Mouse (Mus musculus): ENCODE results near the gene Erp27.

Gene Erp27

DNA sequence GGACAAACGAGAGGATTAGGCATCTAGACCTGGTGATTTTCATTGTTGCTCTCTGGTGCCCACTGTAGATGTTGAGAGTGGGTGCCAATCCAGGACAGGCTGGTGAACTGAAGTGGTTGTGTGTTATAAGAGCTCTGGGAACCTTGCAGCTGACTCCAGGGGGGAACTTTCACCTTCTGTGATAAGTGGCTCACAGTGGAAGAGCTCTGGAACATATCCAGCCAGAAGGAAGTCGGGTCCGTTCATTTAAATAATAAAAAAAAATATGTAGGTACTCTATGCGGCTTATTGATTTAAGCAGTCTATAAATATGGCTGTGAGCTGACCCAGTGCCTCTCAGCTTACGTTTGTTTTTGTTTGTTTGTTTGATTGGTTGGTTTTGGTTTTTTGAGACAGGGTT lies at the start of gene Erp27:
TSS of gene Erp27 (minus strand) at position 101 of the 400 bp plus-strand sequence.
- no peak for DNase-seq (ENCODE audit: low read depth, low spot score)

DNA sequence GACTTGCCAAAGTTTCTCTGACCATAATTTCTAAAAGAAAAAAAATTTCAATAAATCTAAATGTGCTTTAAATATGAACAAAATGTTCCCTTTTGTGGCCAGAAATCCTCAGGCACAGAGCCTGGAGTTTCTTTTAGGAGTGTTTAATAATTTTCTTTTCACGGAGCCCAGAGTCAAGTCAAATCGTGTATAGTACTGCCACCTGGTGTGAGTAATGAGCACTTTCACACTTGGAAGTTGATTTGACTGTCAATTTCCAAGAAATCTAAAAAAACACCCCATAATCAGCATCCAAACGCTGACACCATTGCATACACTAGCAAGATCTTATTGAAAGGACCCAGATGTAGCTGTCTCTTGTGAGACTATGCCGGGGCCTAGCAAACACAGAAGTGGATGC lies 46.9 kb upstream of the Erp27 start:
- peak; percentile 25 for DNase-seq (ENCODE audit: low read depth, low spot score)

DNA sequence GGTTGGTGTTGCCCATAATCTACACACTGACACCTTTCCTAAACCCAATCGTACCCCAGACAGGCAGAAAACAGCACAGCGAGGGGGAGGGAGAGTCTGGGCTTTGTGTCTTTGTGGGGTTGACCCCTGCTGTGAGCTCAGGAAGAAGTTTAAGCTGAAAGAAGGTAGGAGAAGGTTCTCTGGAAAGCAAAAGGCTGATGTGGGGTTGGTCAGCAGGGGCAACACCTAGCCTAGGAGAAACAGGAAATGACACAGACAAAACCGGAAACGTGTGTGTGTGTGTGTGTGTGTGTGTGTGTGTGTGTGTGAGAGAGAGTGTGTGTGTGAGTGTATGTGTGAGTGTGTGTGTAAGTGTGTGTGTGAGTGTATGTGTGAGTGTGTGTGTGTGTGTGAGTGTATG lies 45.5 kb upstream of the Erp27 start:
- DNase-seq (ENCODE audit: low read depth, low spot score), result no peak

DNA sequence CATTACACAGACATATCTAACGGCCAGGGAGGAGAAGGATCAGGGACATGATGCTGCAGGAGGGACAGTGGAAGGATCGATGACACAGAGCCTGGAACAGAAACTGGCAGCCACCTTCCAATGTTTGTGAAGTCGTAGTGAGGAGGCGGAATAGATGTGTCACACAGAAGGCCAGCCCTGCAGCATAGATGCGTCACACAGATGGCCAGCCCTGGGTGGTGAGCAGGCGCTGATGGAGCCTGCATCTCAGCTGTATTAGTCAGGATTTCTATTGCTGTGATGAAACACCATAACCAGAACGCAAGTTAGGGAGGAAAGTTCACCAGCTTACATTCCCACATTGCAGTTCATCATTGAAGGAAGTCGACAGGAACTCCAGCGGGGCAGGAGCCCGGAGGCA lies 43.9 kb upstream of the Erp27 start:
- DNase-seq (ENCODE audit: low read depth, low spot score), result no peak

DNA sequence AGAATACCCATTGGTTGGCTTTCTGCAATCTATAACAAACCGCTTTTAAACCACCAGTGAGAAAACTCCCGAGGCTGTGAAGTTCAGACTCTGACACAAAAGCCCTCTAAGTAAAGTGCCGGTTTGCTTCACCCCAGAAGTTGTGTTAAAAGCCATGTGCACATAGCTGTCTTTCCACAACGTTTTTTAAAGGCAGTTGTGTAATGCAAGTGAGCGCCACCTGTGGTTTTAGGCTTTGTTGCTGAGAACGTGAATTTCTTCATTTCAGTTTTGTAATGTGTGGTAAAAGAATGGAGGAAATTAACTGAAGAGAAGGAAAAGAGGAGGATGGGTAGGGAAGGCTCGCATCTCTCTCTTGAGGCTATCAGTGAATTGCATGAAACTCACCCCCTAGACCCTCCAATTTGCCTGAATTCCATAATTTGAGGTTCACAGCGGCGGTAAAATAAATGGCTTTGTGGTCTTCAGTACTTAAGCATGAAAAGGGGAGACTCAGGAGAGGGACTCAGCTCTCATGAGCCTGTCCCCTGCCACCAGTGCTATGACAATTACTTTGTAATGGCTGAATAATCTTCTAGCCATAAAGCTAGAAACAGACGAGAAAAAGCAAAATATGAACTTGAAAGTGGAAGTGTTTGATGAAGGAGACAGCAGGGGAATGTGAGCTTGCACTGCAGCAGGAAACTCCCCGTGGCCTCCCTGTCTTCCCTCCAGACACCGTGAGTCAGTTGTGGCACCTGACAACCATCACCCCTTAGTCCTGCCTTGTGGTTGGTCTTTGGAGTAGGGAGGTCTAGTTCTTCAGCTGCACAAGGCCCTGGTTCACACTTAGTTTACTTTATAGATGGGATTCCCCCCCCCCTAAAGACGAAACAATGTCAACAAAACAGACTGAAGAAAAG lies 42.9 kb upstream of the Erp27 start:
- DNase-seq (ENCODE audit: low read depth, low spot score), result no peak

DNA sequence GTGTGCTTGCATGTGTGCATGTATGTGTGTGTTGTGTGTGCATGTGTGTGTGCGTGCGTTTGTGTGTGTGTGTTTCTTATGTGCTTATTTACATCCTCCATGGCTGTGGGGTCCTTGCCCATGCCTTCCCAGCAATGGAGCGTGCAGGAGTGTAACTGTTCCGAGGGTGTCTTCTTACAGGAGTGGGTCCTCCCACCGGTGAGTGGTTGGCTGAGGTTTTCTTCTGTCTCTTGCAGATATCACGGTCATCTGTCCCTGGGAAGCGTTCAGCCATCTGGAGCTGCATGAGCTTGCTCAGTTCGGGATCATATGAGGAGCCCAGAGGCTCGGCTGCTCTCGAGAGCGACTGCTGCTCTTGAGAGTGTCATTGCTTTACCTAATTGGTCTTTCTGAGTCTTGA lies 41.0 kb upstream of the Erp27 start:
- DNase-seq (ENCODE audit: low read depth, low spot score), result no peak

DNA sequence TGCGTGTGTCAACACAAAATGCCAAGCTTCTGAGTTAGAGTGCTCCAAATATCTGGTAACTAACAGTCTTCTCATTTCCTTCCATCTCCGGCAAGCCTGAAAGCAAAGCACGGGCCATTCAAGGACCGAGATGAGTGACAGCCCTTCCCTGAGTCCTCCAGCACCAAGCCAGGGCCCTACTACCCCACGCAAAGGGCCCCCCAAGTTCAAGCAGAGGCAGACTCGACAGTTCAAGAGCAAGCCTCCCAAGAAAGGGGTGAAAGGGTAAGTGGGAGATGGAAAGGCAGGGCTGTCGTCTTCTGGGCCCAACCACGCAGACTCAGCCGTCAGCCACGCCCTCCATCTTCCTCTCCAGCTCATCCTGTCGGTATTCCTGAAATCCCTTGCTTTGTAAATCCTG lies 37.2 kb upstream of the Erp27 start:
- no peak for DNase-seq (ENCODE audit: low read depth, low spot score)

DNA sequence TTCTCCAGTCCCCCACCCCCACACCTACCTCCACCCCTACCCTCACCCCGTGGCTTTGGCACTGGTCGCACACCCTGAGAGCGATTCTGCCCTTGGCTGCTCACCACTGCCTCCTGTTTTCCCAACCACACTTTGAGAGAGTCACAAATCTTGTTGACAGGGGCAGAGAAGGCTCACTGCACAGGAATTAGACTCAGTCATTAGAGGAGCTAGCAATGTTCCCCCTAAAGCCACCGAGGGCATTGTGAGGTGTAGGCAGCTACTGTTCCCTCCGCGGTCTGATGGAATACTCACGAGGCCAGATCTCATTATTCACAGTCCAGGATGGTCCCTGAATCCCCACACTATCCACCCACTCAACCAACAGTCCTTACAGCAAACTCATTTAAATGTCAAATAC lies 35.1 kb upstream of the Erp27 start:
- no peak for DNase-seq (ENCODE audit: low read depth, low spot score)

DNA sequence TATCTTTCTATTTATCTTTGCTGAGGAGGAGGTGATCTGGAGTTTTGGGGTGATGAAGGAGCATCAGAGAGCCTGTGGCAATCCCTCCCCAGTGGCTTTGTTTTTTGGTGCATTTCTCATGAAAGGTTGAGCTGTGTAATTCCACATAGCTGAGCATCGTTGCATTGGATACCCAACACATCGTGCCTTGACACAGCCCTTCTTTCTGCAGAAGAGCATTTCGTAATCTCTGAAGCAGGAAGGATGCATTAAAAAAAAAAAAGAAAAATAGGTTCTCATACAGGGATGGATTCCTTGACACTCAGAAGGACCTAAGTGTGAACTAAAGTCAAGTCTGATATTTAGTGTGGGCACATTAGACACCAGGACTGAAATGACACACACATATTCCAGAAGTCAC lies 33.3 kb upstream of the Erp27 start:
- DNase-seq (ENCODE audit: low read depth, low spot score), result no peak

DNA sequence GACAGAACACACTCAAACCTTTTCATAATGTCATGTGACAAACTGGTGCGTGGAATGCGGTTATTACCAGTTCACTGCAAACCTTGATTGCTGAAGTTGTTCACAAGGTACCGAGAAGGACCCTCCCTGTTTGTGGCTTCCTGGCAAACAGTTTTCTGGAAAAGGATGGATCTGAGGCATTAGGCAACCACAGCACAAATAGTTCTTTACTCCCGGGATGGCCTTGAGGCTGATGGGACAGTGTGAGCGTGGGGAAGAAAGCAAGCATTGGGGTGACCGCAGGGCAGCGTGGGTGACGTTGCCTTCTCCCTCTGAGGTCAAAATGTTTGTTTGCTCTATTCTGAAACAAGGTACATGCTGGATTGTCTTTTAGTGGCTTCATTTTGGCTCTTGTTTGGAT lies 32.7 kb upstream of the Erp27 start:
- DNase-seq (ENCODE audit: low read depth, low spot score), result no peak

DNA sequence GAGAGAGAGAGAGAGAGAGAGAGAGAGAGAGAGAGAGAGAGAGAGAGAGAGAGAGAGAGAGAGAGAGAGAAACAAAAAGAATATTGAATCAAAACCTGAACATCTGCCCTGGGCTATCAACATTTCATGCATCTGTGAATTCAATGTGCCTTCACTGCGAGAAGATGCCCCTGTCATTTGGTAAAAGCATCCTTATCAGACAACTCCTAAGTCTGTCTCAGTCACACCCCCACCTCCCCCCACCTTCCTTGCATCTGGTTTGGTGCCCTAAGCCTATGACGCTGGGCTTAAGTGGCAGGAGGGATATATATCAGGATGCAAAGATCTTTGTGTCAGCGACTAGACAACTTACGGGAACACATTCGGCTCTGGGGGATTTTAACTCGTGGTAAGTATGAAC lies 32.2 kb upstream of the Erp27 start:
- DNase-seq (ENCODE audit: low read depth, low spot score), result no peak

DNA sequence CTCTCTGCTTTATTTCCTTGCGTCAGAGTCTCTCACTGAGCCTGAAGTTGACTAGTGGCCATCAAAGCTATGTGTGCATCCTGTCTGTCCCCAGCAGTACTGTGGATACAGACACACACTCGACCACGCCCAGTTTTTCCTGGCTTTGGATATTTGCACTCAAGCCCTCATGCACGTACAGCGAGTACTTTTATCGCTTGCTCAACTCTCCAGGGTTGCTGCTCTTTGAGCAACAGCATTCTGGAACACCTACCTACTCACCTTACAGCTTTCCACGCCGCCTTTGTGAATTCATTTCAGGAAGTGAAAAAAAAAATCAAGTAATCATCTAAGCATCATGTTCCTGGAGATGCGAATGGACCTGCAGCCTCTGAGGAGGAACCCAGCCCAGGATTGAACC lies 30.9 kb upstream of the Erp27 start:
- no peak for DNase-seq (ENCODE audit: low read depth, low spot score)

DNA sequence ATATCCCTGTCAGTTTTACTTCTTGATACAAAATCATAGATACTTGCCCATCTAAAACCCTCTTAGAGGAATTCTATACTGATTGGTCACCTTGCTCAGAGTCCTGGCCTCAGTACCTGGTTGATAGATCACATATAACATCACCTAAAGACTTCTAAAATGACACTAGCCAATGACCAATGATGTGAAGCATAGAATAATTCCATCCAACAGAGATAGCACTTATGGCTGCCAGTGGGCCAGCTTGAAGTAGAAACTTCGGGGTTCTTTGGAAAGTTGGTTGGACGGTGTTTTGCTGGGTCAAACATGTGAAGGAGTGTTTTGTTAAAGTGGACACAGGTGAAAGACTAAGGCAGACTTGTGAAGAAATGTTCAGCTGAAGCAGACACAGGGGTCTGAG lies 28.2 kb upstream of the Erp27 start:
- DNase-seq (ENCODE audit: low read depth, low spot score), result no peak

DNA sequence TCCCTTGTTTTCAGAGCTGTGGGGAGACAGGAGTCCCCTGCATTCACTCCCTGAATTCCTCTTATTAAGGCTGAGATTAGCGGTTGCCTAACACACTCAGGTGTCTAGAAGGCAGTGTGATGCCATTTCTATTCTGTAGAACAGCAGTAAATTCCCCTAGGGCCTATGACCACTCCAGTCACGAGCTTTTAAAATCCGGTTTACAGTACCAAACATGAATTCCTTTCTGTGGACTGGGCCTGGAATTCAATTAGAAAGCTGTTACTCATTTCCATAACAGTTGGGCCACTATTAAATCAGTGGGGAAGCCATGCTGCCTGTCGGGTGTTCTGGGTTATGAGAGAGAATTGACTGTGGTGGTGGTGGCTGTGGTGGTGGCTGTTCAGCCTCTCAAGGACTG lies 25.7 kb upstream of the Erp27 start:
- DNase-seq (ENCODE audit: low read depth, low spot score), result no peak

DNA sequence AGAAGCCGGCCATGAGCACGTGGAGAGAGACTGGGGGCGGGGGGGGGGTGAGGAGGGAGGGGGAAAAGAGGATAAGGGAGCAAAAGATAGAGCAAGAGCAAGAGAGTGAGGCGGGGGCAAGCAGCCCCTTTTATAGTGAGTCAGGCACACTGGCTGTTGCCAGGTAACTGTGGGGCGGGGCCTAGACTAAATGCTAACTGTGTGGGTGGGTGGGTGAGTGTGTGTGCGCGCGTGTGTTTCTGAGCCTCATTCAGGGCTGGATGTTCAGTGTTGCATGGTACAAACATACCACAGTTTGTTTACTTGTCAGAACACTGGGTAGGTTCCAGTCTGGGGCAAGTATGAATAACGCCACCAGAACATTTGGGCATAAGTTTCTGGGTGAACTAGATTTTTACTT lies 25.0 kb upstream of the Erp27 start:
- DNase-seq (ENCODE audit: low read depth, low spot score), result no peak

DNA sequence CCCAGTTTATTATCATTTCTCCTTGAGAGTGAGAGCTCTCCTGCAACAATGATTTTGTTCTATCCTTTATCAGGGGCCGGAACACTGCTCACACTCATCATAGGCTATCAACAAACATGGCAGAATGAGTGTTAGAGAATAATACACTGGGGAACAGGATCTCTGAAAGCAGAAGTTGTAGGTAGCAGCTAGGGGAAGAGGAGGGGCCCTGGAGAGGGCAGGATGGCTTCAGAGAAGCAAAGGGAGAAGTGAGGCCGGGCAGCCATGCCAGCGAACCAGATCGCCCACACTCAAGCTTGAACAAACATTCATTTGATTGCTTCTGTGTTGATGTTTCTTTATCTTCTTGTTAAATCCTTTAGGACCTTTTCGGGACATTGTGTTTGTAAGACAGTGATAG lies 24.3 kb upstream of the Erp27 start:
- DNase-seq (ENCODE audit: low read depth, low spot score), result no peak

DNA sequence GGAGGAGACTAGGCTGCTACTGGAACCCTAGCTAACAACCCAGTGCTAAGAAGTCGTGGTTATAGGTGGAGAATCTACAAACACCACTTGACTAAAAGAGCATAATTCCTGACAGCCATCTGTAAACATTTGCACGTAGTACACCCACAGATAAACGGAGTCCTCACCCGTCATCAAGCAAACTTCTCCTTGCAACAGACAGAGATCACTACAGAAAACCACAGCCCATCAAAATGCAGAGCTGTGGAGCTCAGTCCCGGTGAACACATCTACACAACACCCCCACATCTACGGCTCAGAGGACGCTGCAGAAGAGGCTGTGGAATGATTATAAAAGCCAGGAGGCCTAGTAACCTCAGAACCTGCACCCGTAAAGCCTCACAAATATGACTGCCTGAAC lies 22.5 kb upstream of the Erp27 start:
- DNase-seq (ENCODE audit: low read depth, low spot score), result no peak

DNA sequence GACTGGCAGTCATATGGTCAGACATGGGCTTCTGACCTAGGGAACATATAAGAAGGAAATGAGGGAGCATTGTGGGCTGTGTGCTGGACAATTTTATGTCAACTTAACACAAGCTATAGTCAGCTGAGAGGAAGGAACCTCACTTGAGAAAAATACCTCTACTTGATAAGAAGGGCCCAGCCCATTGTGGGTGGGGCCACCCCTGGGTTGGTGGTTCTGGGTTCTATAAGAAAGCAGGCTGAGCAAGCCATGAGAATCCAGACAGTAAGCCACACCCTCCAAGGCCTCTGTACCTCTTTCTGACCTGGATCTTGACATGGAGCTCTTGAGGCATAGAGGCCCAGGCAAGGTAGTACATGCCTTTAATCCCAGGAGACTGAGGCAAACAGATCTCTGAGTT lies 21.4 kb upstream of the Erp27 start:
- no peak for DNase-seq (ENCODE audit: low read depth, low spot score)

DNA sequence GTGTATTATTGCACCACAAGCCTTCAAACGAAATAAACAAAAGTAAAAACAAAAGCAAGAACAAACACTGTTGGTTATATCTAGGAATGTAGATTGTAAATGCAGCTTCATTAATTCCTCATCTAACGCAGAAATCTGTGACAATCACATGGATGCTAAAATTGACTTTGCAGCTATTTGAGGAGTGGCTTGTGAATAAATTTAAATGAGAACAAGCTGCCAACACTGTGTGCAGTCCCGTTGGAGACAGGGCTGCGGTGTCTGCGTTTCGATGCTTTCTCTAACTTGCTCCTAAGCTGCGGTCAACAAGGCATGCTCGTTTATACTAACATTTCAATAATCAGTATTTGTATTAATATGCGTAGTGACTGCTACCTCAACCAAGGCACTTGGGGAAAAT lies 20.3 kb upstream of the Erp27 start:
- DNase-seq (ENCODE audit: low read depth, low spot score), result no peak

DNA sequence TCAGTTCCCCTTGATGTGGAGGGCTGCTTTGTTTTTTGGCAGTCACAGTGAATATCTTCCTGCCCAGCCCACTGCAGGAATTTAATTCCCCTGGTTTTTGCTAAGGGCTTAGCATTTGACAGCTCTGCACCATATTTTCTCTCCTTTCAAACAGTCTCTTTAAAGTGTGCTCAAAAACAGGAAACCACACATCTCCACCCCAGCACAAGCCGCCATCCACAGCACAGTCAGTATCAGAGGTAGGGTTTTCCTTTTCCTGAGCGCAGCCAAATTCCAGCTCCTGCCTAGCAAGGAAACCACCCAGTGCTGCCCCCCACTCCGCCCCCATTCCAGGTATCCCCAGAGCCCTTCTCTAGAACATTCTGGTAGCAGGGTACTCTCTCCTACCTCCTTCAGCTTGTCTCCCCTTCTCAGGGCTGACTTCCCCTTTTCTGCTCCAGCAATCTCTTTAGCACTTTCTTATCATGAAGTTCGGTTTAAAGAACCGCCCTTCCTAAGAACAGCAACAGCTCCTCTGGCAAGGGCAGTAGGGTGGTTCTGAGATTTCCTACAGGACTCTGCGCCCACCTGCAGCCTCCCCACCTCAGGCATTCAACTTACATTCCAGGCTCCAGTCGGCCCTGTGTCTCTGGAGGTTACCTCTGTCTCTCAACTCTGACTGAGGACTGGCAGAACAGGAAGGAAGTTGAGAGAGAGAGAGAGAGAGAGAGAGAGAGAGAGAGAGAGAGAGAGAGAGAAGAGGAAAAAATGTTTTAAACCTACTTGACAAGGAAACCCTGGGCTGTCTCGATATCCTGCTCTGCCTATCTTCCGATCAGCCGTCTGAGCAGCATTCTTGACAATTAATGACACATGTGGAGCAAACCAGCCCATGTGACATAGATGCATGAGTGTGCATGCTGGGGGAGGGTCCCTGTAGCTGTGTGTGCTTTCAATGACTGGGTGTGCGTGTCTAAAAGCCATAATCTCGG lies 19.4 kb upstream of the Erp27 start, which contains the start of gene Arhgdib:
TSS of gene Arhgdib (minus strand) at position 849 of the 971 bp plus-strand sequence.
- peak; percentile 30 for DNase-seq (ENCODE audit: low read depth, low spot score)

DNA sequence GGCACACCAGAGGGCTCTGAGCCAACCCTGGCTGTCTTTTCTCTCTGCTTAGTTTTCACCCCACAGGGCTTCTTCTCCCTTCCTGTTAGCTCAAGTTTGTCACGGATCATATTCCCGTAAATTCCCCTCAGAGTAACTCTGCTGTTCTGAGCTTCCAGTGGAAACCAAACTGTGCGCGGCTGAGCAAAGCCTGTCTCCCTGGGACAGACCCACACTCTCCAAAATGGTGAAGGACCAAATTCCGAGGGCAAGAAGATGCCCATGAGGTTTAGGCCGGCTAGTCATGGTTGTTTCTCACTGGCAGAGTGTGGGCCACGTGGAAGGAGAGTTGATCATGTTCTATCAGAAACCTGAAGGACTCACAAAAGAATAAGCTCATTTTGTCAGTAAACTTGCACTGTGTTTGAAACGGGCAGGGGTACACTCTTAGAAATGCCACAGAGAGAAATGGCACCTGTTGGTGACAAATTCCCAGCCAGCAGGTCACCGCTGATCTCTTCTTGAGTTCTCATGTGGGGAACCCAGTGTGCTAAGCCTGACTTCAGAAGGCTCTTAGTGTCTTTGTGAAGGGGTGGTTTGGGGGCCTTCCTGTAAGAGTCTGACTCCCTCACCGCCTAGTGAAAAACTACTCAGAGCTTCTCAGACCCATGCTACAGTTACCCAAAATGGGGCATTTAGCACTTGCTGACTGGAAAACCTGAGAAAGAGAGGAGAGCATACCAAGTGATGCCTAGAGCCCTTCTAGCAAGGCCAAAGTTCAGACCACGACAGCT lies 18.4 kb upstream of the Erp27 start:
- no peak for DNase-seq (ENCODE audit: low read depth, low spot score)
